Mouse (Mus musculus) kidney, adult 2 months (tissue): ENCODE data around the gene Nkx2-2.

ENCODE experiments used
- CTCF ChIP-seq: fragments of 200-500 bp; conservative IDR thresholded peaks from 2 replicates; pipeline ENCODE4 v1.5.1; 2011; ENCODE audit warnings: low read depth, mild to moderate bottlenecking, control low read depth, low read length, moderate library complexity, mixed read lengths; ENCODE audit not compliant: insufficient read depth, insufficient read length
- POLR2A ChIP-seq: fragments of 200-500 bp; IDR thresholded peaks from one replicate; pipeline ENCODE4 v1.6.1; 2011; ENCODE audit warnings: low read depth, low read length, control low read depth

DNA sequence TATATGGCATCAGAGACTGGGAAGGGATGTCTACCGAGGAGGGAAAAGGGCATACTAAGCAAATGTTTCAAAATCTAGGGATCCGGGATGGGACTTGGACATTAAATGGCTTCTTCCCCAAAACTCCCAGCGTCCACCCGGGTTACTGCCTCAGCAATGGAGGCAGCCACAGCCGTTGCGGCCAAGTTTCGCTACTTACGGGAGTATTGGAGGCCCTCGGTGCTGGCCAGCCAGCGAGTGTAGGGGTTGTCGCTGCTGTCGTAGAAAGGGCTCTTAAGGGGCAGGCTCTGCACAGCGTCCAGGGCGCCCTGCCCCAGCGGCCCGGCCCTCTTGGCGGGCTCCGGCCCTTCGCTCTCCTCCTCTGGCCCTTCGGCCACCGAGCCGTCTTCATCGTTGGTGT lies 8.5 kb downstream of the Nkx2-2 start:
- no peak for TF ChIP-seq POLR2A
- no peak for TF ChIP-seq CTCF
